Mouse (Mus musculus) spleen, adult 10 weeks (tissue): ENCODE measurements around the gene Dnah12. TPM values are rescaled to one million over a fixed set of nuclear protein-coding genes. Genes with fewer than 3 reads are reported as not detected.

ENCODE experiments used
- polyA plus RNA-seq: library from polyadenylated mRNA; stranded (reverse); fragments of 350-450 nt; fragmentation: Illumina TruSeq; extraction: RNeasy Lipid Tissue Mini Kit (QIAGEN cat#74804); gene quantifications from one replicate; pipeline ENCODE4 v1.2.3, GENCODE M21; 2015; ENCODE audit warnings: low replicate concordance; ENCODE audit not compliant: insufficient read depth

Dnah12 gene
- 0.11 TPM for polyA plus RNA-seq

GRCm38 (mm10) chr14:26692974-26693373 is at the start of gene Dnah12:
TSS of gene Dnah12 (plus strand) at chr14:26693274.

GRCm38 (mm10) chr14:26669292-26670073 is 23.6 kb upstream of the Dnah12 start, which contains the start of gene Pde12:
TSS of gene Pde12 (minus strand) at chr14:26669883.

GRCm38 (mm10) chr14:26894392-26894791 is 201.3 kb downstream of the Dnah12 start, which contains the start of gene Asb14:
TSS of gene Asb14 (plus strand) at chr14:26894557.

Other genes starting within 250 kb of the Dnah12 start
- gene Slmap, start 158.3 kb upstream of the Dnah12 start, polyA plus RNA-seq: 75.6 TPM
- gene Dennd6a, start 119.4 kb upstream of the Dnah12 start, polyA plus RNA-seq: 55.7 TPM
- 209 TPM for gene Arf4, start 55.2 kb upstream of the Dnah12 start, polyA plus RNA-seq
- gene Pde12, start 23.4 kb upstream of the Dnah12 start, polyA plus RNA-seq: 7.8 TPM
- not detected for gene Asb14, start 201.3 kb downstream of the Dnah12 start, polyA plus RNA-seq